Mouse (Mus musculus) hindbrain, embryonic 11.5 days (tissue): ENCODE results near the gene Lrrc75b. TPM values are rescaled to one million over a fixed set of nuclear protein-coding genes. Genes with fewer than 3 reads are reported as not detected.

ENCODE experiments used
- ATAC-seq: fragments of 200-750 bp; cut with Nextera tagmentation; 2 replicates; pipeline ENCODE4 v1.8.0; 2017; ENCODE audit warnings: mild to moderate bottlenecking, moderate TSS enrichment, moderate library complexity; ENCODE audit not compliant: low FRiP score
- DNase-seq: peaks from one replicate; pipeline ENCODE4 v3.0.0-alpha.2; 2015; ENCODE audit warnings: low spot score
- H3K27ac ChIP-seq: fragments of 300-500 bp; sonication (generic); 2 replicates; pipeline ENCODE4 v1.5.1; 2014; ENCODE audit warnings: mild to moderate bottlenecking, low read depth, low read length
- H3K27me3 ChIP-seq: fragments of 300-500 bp; sonication (generic); 2 replicates; pipeline ENCODE4 v1.6.1; 2014; ENCODE audit warnings: mild to moderate bottlenecking, low read length, moderate library complexity, mixed read lengths; ENCODE audit not compliant: control insufficient read depth, insufficient read depth
- H3K36me3 ChIP-seq: fragments of 300-500 bp; sonication (generic); 2 replicates; pipeline ENCODE4 v1.6.1; 2014; ENCODE audit warnings: mild to moderate bottlenecking, low read length, moderate library complexity, mixed read lengths; ENCODE audit not compliant: control insufficient read depth, insufficient read depth
- H3K4me1 ChIP-seq: fragments of 300-500 bp; sonication (generic); replicated peaks from 2 replicates; pipeline ENCODE4 v1.6.1; 2014; ENCODE audit warnings: low read length, mixed read lengths; ENCODE audit not compliant: control insufficient read depth, insufficient read depth
- H3K4me2 ChIP-seq: fragments of 300-500 bp; sonication (generic); replicated peaks from 2 replicates; pipeline ENCODE4 v1.6.1; 2014; ENCODE audit warnings: mild to moderate bottlenecking, low read depth, low read length
- H3K4me3 ChIP-seq: fragments of 300-500 bp; sonication (generic); 2 replicates; pipeline ENCODE4 v1.5.1; 2014; ENCODE audit warnings: low read depth, low read length
- H3K9ac ChIP-seq: fragments of 300-500 bp; sonication (generic); 2 replicates; pipeline ENCODE4 v1.6.1; 2014; ENCODE audit warnings: low read depth, low read length
- H3K9me3 ChIP-seq: fragments of 300-500 bp; sonication (generic); 2 replicates; pipeline ENCODE4 v1.6.1; 2016; ENCODE audit warnings: low read length; ENCODE audit not compliant: control insufficient read depth
- WGBS: fragments of 180-500 bp; shearing (Covaris S2); extraction: QIAGEN DNeasy Blood & Tissue Kit; methylation state at CpG from one replicate; pipeline ENCODE4 v1.1.7; 2014; 5-methylcytosine and 5-hydroxymethylcytosine counted together
- polyA plus RNA-seq: library from polyadenylated mRNA; unstranded; fragments of >200 nt; fragmentation: Nextera tagmentation; extraction: Ambion mirVana; gene quantifications from 2 replicates; pipeline ENCODE4 v1.2.1, GENCODE M21; 2014

Gene Lrrc75b
- polyA plus RNA-seq, 1 experiment from 2014 or later: 6.2 TPM

DNA sequence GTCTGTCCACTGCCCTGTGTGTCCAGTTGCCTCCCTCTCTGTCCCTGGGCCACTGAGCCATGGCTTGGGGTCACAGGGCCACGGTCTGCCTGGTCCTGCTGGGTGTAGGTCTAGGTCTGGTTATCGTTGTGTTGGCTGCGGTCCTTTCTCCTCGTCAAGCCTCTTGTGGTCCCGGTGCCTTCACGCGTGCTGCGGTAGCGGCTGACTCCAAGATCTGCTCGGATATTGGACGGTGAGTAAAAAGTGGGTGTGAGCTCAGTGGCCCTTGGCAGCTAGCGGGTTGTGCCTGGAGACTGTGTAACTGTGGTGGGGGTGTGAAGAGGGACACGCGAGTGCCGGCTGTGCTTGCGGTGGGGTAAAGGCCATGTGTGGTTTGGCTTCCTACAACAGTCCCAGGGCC, 29.5 kb upstream of the Lrrc75b start:
- peaks cover 4% of the 10 kb centered on the region for H3K27me3 ChIP-seq

GRCm38 (mm10) chr10:75589129-75589528, 29.0 kb upstream of the Lrrc75b start, which contains the start of gene Ggt5:
Gene Ggt5, plus strand, starts transcription at chr10:75589340.
- Histone ChIP-seq H3K36me3 (no peaks in the 10 kb centered on the region), H3K4me2 (no peak within 1 kb of the TSS), H3K4me1 (0 out of 2 replicates have a peak, but pooled peaks cover 2% of the 10 kb centered on the region), H3K9ac (no peak within 1 kb of the TSS), H3K9me3 (no peaks in the 10 kb centered on the region), H3K4me3 (no peak within 1 kb of the TSS), H3K27me3 (peaks cover 4% of the 10 kb centered on the region), H3K27ac (peak within 1 kb of the TSS; percentile 3; the same call in 1 of the 2 replicates)
- WGBS: 40% methylated on average over 5 of the region's 5 CpGs
- no peak for ATAC-seq
- DNase-seq: peak; percentile 20

More for the DNA sequence above, 29.5 kb upstream of the Lrrc75b start:
- ATAC-seq (no peak), DNase-seq (no peak)
- Histone ChIP-seq H3K4me2 (no peak overlapping the region), H3K9ac (no peak overlapping the region), H3K27ac (peak overlapping the region; percentile 3; the same call in 1 of the 2 replicates), H3K36me3 (no peaks in the 10 kb centered on the region), H3K4me1 (0 out of 2 replicates have a peak, but pooled peaks cover 2% of the 10 kb centered on the region), H3K9me3 (no peaks in the 10 kb centered on the region), H3K4me3 (no peak overlapping the region)
- 83% methylated on average over 16 of the region's 16 CpGs for WGBS

GRCm38 (mm10) chr10:75588336-75588735, 28.2 kb upstream of the Lrrc75b start:
- Histone ChIP-seq H3K27me3 (peaks cover 4% of the 10 kb centered on the region), H3K36me3 (no peaks in the 10 kb centered on the region), H3K4me2 (no peak overlapping the region), H3K9ac (no peak overlapping the region), H3K9me3 (no peaks in the 10 kb centered on the region), H3K4me1 (0 out of 2 replicates have a peak, but pooled peaks cover 2% of the 10 kb centered on the region), H3K4me3 (no peak overlapping the region), H3K27ac (no peak overlapping the region)
- no peak for ATAC-seq
- 84% methylated on average over 5 of the region's 5 CpGs for WGBS
- DNase-seq: no peak

DNA sequence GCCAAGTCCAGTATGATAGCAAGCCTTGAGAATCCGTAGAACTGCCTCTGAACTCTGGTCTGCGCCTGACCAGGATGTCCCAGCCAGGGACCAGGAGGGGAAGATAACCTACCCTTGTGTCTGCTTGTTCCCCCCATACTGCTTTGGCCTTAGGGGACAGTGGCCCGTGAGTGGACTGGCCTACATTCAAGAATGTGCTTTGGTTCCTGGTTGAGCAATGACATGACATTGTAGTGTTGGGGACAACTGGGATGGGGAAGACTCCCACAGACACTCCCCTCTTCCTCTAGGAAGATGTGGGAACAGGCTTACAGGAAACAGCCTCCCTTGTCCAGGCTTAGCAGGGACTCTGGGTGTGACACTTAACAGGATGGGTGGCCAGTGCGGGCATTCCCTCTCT, 27.7 kb upstream of the Lrrc75b start:
- H3K9ac ChIP-seq: no peak overlapping the region
- WGBS: 93% methylated on average over 4 of the region's 4 CpGs
- ATAC-seq: no peak
- no peak overlapping the region for H3K4me2 ChIP-seq
- H3K4me3 ChIP-seq: no peak overlapping the region
- no peak for DNase-seq
- peaks cover 4% of the 10 kb centered on the region for H3K27me3 ChIP-seq
- H3K36me3 ChIP-seq: no peaks in the 10 kb centered on the region
- H3K27ac ChIP-seq: no peak overlapping the region
- H3K4me1 ChIP-seq: 0 out of 2 replicates have a peak, but pooled peaks cover 2% of the 10 kb centered on the region
- H3K9me3 ChIP-seq: no peaks in the 10 kb centered on the region

- DNase-seq (no peak), ATAC-seq (no peak; the same call in 1 of the 2 replicates)
- H3K36me3 ChIP-seq: no peaks in the 10 kb centered on the region
- H3K9me3 ChIP-seq: no peaks in the 10 kb centered on the region
- no peak overlapping the region for H3K9ac ChIP-seq
- H3K4me2 ChIP-seq: no peak overlapping the region
- no peak overlapping the region for H3K27ac ChIP-seq
- H3K4me1 ChIP-seq: 0 out of 2 replicates have a peak, but pooled peaks cover 2% of the 10 kb centered on the region
- 91% methylated on average over 1 of the region's 1 CpGs for WGBS
- peaks cover 4% of the 10 kb centered on the region for H3K27me3 ChIP-seq
- no peak overlapping the region for H3K4me3 ChIP-seq
Observed at GRCm38 (mm10) chr10:75586553-75586879, 26.4 kb upstream of the Lrrc75b start.

DNA sequence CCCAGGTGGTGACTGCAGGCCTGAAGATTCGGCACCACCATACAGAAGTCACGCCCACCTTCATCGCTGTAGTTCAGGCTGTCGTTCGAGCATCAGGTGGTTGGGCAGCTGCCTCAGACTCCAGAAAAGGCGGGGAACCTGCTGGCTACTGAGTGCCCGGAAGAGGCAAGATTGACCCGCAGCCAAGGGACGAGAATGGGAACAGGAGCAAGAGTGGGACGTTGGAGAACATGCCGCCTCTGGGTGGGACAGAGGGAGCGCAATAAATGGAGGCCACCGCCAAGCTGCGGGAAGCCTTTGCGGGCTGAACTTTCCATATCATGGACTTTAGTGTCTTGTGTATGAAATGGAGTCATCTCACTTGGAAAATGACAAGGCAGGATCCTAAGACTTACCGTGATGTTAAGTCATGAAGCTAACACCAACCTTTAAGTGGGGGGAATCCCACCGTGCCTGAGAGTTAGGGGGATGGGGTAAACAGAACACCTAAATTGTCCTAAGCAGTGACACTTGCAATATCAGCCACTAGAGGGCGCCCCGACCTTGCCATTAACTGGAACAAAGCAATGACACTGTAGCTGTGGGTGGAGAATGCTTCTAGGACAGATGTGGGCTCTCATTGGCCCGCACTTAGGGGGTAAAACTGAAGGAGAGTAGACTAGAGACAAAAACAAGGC, 25.9 kb upstream of the Lrrc75b start:
- no peaks in the 10 kb centered on the region for H3K9me3 ChIP-seq
- H3K27ac ChIP-seq: no peak overlapping the region
- H3K4me1 ChIP-seq: 0 out of 2 replicates have a peak, but pooled peaks cover 2% of the 10 kb centered on the region
- peaks cover 4% of the 10 kb centered on the region for H3K27me3 ChIP-seq
- H3K4me2 ChIP-seq: peak overlapping the region; percentile 14; the same call in 1 of the 2 replicates
- 0 out of 2 replicates have a peak overlapping the region, but pooled peaks have one; percentile 11 for H3K9ac ChIP-seq
- 25% methylated on average over 20 of the region's 20 CpGs for WGBS
- peak; percentile 94 for DNase-seq
- peak; percentile 76 for ATAC-seq
- no peak overlapping the region for H3K4me3 ChIP-seq
- H3K36me3 ChIP-seq: no peaks in the 10 kb centered on the region

- no peaks in the 10 kb centered on the region for H3K27me3 ChIP-seq
- ATAC-seq: no peak
- H3K4me2 ChIP-seq: no peak overlapping the region
- H3K4me3 ChIP-seq: no peak overlapping the region
- DNase-seq: no peak
- H3K9me3 ChIP-seq: no peaks in the 10 kb centered on the region
- H3K27ac ChIP-seq: no peak overlapping the region
- H3K4me1 ChIP-seq: no peaks in the 10 kb centered on the region
- H3K36me3 ChIP-seq: no peaks in the 10 kb centered on the region
- no peak overlapping the region for H3K9ac ChIP-seq
- WGBS: 94% methylated on average over 6 of the region's 6 CpGs
Observed at GRCm38 (mm10) chr10:75579129-75579528, 19.0 kb upstream of the Lrrc75b start.

GRCm38 (mm10) chr10:75573965-75574364, 13.8 kb upstream of the Lrrc75b start:
- Histone ChIP-seq H3K4me1 (no peaks in the 10 kb centered on the region), H3K27ac (no peak overlapping the region), H3K9ac (no peak overlapping the region), H3K27me3 (no peaks in the 10 kb centered on the region), H3K4me3 (no peak overlapping the region), H3K9me3 (no peaks in the 10 kb centered on the region), H3K36me3 (no peaks in the 10 kb centered on the region), H3K4me2 (no peak overlapping the region)
- ATAC-seq (no peak), DNase-seq (no peak)
- 86% methylated on average over 9 of the region's 9 CpGs for WGBS

DNA sequence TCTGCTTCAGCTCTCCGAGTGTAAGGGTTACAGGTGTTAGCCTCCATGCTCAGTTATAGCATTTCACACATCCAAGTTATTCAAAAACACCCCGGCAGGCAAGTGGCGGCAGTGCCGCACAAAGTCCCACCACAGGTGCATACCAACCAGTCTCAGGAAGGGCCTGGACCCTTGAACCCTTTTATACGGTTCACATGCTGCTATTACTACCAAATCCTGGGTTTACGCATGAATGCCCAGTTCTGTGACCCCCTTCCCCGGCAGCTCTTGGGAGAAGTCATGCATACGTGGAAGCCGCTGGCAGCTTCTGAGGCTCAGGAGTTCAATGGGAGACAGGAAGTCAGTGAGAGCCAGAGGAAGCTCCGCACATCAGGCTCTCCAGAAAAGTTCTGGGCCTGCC, 13.1 kb upstream of the Lrrc75b start:
- ATAC-seq: no peak
- Histone ChIP-seq H3K9me3 (no peaks in the 10 kb centered on the region), H3K4me3 (no peak overlapping the region), H3K4me2 (no peak overlapping the region), H3K4me1 (no peaks in the 10 kb centered on the region), H3K9ac (no peak overlapping the region), H3K36me3 (no peaks in the 10 kb centered on the region), H3K27me3 (no peaks in the 10 kb centered on the region), H3K27ac (no peak overlapping the region)
- no peak for DNase-seq
- WGBS: 60% methylated on average over 10 of the region's 10 CpGs
